Mouse (Mus musculus) stomach, embryonic 16.5 days (tissue): ENCODE results near the gene Flvcr1. TPM values are rescaled to one million over a fixed set of nuclear protein-coding genes. Genes with fewer than 3 reads are reported as not detected.

Experiments
- ATAC-seq: fragments of 200-750 bp; cut with Nextera tagmentation; 2 replicates; pipeline ENCODE4 v1.8.0; 2017; ENCODE audit warnings: moderate number of reproducible peaks, moderate TSS enrichment; ENCODE audit not compliant: insufficient read depth, low FRiP score
- H3K27ac ChIP-seq: fragments of 300-500 bp; sonication (generic); 2 replicates; pipeline ENCODE4 v1.5.1; 2014; ENCODE audit warnings: low read length
- H3K27me3 ChIP-seq: fragments of 300-500 bp; sonication (generic); 2 replicates; pipeline ENCODE4 v1.6.1; 2014; ENCODE audit warnings: low read length, control low read depth, mixed read lengths; ENCODE audit not compliant: control insufficient read depth, insufficient read depth
- H3K36me3 ChIP-seq: fragments of 300-500 bp; sonication (generic); 2 replicates; pipeline ENCODE4 v1.6.1; 2014; ENCODE audit warnings: low read length; ENCODE audit not compliant: control insufficient read depth, insufficient read depth
- H3K4me1 ChIP-seq: fragments of 300-500 bp; sonication (generic); 2 replicates; pipeline ENCODE4 v1.6.1; 2014; ENCODE audit warnings: low read length, control low read depth, mixed read lengths; ENCODE audit not compliant: control insufficient read depth, insufficient read depth
- H3K4me2 ChIP-seq: fragments of 300-500 bp; sonication (generic); 2 replicates; pipeline ENCODE4 v1.6.1; 2014; ENCODE audit warnings: low read depth, low read length, mixed read lengths
- H3K4me3 ChIP-seq: fragments of 300-500 bp; sonication (generic); replicated peaks from 2 replicates; pipeline ENCODE4 v1.5.1; 2014; ENCODE audit warnings: mild to moderate bottlenecking, low read length
- H3K9ac ChIP-seq: fragments of 300-500 bp; sonication (generic); 2 replicates; pipeline ENCODE4 v1.6.1; 2014; ENCODE audit warnings: low read length
- H3K9me3 ChIP-seq: fragments of 300-500 bp; sonication (generic); replicated peaks from 2 replicates; pipeline ENCODE4 v1.6.1; 2016; ENCODE audit warnings: low read length, control low read depth; ENCODE audit not compliant: control insufficient read depth
- WGBS: fragments of 180-500 bp; shearing (Covaris S2); extraction: QIAGEN DNeasy Blood & Tissue Kit; methylation state at CpG from one replicate; pipeline ENCODE4 v1.1.7; 2014; 5-methylcytosine and 5-hydroxymethylcytosine counted together
- polyA plus RNA-seq: library from polyadenylated mRNA; unstranded; fragments of >200 nt; fragmentation: Nextera tagmentation; extraction: Ambion mirVana; gene quantifications from 2 replicates; pipeline ENCODE4 v1.2.1, GENCODE M21; 2015

Gene Flvcr1
- polyA plus RNA-seq, 1 experiment from 2014 or later, result 5.1 TPM

GRCm38 (mm10) chr1:191064535-191064934 lies 38.6 kb upstream of the Flvcr1 start:
- H3K27me3 ChIP-seq, result no peaks in the 10 kb centered on the region
- H3K4me1 ChIP-seq, result peaks cover 16% of the 10 kb centered on the region
- no peak overlapping the region for H3K27ac ChIP-seq
- H3K4me3 ChIP-seq, result no peak overlapping the region
- peaks cover 7% of the 10 kb centered on the region; the same call in 1 of the 2 replicates for H3K36me3 ChIP-seq
- 82% methylated on average over 2 of the region's 2 CpGs for WGBS
- no peak overlapping the region for H3K9ac ChIP-seq
- no peaks in the 10 kb centered on the region for H3K9me3 ChIP-seq
- ATAC-seq, result no peak
- H3K4me2 ChIP-seq, result no peak overlapping the region

- H3K4me3 ChIP-seq, result peak overlapping the region; percentile 80
- H3K27me3 ChIP-seq, result no peaks in the 10 kb centered on the region
- 55% methylated on average over 9 of the region's 9 CpGs for WGBS
- H3K4me1 ChIP-seq, result peaks cover 16% of the 10 kb centered on the region
- peak overlapping the region; percentile 85 for H3K9ac ChIP-seq
- peak overlapping the region; percentile 71 for H3K4me2 ChIP-seq
- ATAC-seq, result no peak
- peaks cover 5% of the 10 kb centered on the region; the same call in 1 of the 2 replicates for H3K36me3 ChIP-seq
- no peaks in the 10 kb centered on the region for H3K9me3 ChIP-seq
- no peak overlapping the region for H3K27ac ChIP-seq
Measured at GRCm38 (mm10) chr1:191063700-191064099, 37.7 kb upstream of the Flvcr1 start.

- Histone ChIP-seq H3K27me3 (no peaks in the 10 kb centered on the region), H3K4me3 (peak within 1 kb of the TSS; percentile 80), H3K9ac (peak within 1 kb of the TSS; percentile 85), H3K36me3 (no peaks in the 10 kb centered on the region; the same call in 1 of the 2 replicates), H3K27ac (no peak within 1 kb of the TSS; the same call in 1 of the 2 replicates), H3K4me1 (peaks cover 16% of the 10 kb centered on the region), H3K4me2 (peak within 1 kb of the TSS; percentile 71), H3K9me3 (no peaks in the 10 kb centered on the region)
- under 1% methylated on average over 56 of the region's 56 CpGs for WGBS
- peak; percentile 90 for ATAC-seq
Measured at GRCm38 (mm10) chr1:191062781-191063485, 37.0 kb upstream of the Flvcr1 start, which contains the start of the genes Tatdn3 and Nsl1. Tatdn3 (minus strand) TSS chr1:191062932. Nsl1 (plus strand) TSS chr1:191063012.

GRCm38 (mm10) chr1:191062241-191062780 lies 36.4 kb upstream of the Flvcr1 start:
- Histone ChIP-seq H3K27ac (no peak overlapping the region), H3K27me3 (no peaks in the 10 kb centered on the region), H3K9ac (peak overlapping the region; percentile 85), H3K9me3 (no peaks in the 10 kb centered on the region), H3K4me3 (peak overlapping the region; percentile 80), H3K36me3 (no peaks in the 10 kb centered on the region; the same call in 1 of the 2 replicates), H3K4me1 (peaks cover 16% of the 10 kb centered on the region), H3K4me2 (peak overlapping the region; percentile 71)
- WGBS, result 5% methylated on average over 15 of the region's 15 CpGs
- ATAC-seq, result peak; percentile 54; the same call in 1 of the 2 replicates

GRCm38 (mm10) chr1:191057461-191057860 lies 31.5 kb upstream of the Flvcr1 start:
- no peak for ATAC-seq
- H3K4me3 ChIP-seq, result no peak overlapping the region
- no peak overlapping the region for H3K4me2 ChIP-seq
- no peaks in the 10 kb centered on the region for H3K27me3 ChIP-seq
- H3K9ac ChIP-seq, result no peak overlapping the region
- WGBS, result 64% methylated on average over 3 of the region's 3 CpGs
- 0 out of 2 replicates have a peak, but pooled peaks cover 2% of the 10 kb centered on the region for H3K4me1 ChIP-seq
- H3K36me3 ChIP-seq, result no peaks in the 10 kb centered on the region
- no peaks in the 10 kb centered on the region for H3K9me3 ChIP-seq
- H3K27ac ChIP-seq, result no peak overlapping the region

- no peaks in the 10 kb centered on the region for H3K36me3 ChIP-seq
- H3K4me2 ChIP-seq, result no peak overlapping the region
- no peak for ATAC-seq
- no peaks in the 10 kb centered on the region for H3K4me1 ChIP-seq
- no peak overlapping the region for H3K9ac ChIP-seq
- H3K27ac ChIP-seq, result no peak overlapping the region
- no peaks in the 10 kb centered on the region for H3K27me3 ChIP-seq
- WGBS, result 63% methylated on average over 2 of the region's 2 CpGs
- no peak overlapping the region for H3K4me3 ChIP-seq
- H3K9me3 ChIP-seq, result no peaks in the 10 kb centered on the region
Measured at GRCm38 (mm10) chr1:191055533-191055873, 29.5 kb upstream of the Flvcr1 start.

GRCm38 (mm10) chr1:191054870-191055532 lies 29.0 kb upstream of the Flvcr1 start:
- H3K27ac ChIP-seq, result no peak overlapping the region
- 69% methylated on average over 8 of the region's 8 CpGs for WGBS
- ATAC-seq, result no peak
- no peaks in the 10 kb centered on the region for H3K36me3 ChIP-seq
- H3K4me1 ChIP-seq, result no peaks in the 10 kb centered on the region
- no peaks in the 10 kb centered on the region for H3K9me3 ChIP-seq
- no peak overlapping the region for H3K9ac ChIP-seq
- H3K4me2 ChIP-seq, result no peak overlapping the region
- no peak overlapping the region for H3K4me3 ChIP-seq
- H3K27me3 ChIP-seq, result no peaks in the 10 kb centered on the region

GRCm38 (mm10) chr1:191053555-191053954 lies 27.6 kb upstream of the Flvcr1 start:
- H3K4me2 ChIP-seq, result no peak overlapping the region
- H3K4me3 ChIP-seq, result no peak overlapping the region
- H3K9me3 ChIP-seq, result no peaks in the 10 kb centered on the region
- H3K4me1 ChIP-seq, result no peaks in the 10 kb centered on the region
- H3K36me3 ChIP-seq, result no peaks in the 10 kb centered on the region
- no peak overlapping the region for H3K27ac ChIP-seq
- WGBS, result 77% methylated on average over 3 of the region's 3 CpGs
- ATAC-seq, result no peak
- no peaks in the 10 kb centered on the region for H3K27me3 ChIP-seq
- H3K9ac ChIP-seq, result no peak overlapping the region

- no peak overlapping the region for H3K4me2 ChIP-seq
- no peak overlapping the region for H3K27ac ChIP-seq
- H3K9me3 ChIP-seq, result no peaks in the 10 kb centered on the region
- H3K4me3 ChIP-seq, result no peak overlapping the region
- H3K27me3 ChIP-seq, result no peaks in the 10 kb centered on the region
- ATAC-seq, result peak; percentile 53; the same call in 1 of the 2 replicates
- H3K36me3 ChIP-seq, result no peaks in the 10 kb centered on the region
- no peak overlapping the region for H3K9ac ChIP-seq
- WGBS, result 59% methylated on average over 7 of the region's 7 CpGs
- no peaks in the 10 kb centered on the region for H3K4me1 ChIP-seq
Measured at GRCm38 (mm10) chr1:191046231-191046824, 20.4 kb upstream of the Flvcr1 start.
